In the genomic region with DNA sequence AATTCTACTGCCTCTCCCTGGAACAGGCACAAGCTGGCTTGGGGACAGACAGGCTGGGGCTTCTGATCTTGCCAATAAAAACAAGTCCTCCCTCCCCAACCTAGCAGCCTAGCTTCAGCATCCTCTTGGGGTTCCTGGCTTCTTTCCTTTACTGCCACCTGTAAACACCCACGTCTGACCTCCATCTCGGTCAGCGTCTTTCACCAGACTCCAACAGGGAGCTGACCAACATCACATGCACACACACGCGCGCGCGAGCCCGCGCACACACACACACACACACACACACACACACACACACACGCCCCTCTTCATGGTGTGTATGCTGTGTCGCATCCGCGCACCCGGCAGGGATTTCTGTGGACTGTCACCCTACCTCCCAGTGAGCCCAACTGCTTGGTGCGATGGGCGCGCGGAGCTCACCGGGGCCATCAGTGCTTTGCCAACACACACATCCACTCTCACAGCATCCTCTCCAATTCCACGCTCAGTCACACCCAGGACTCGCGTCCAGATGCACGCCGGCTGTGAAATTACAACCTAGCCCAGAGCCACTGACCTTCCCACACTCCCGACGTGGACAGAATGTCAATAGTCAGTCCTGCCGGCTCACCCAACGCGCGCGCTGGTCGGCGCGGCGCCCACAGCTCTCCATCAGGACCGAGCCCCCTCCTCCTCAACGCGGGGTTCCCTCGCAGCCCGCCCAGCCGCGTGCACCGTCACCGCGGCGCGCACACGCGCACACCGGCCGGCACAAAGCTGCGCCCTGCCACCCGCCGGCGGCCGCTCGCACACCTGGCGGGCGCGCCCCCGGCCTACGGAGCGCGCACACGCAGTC, we compare ENCODE assay signal across 7 mouse cellular contexts. TPM values are rescaled to one million over a fixed set of nuclear protein-coding genes. Genes with fewer than 3 reads are reported as not detected.
DNase-seq lines count a peak whose midpoint lies in the region; ATAC-seq and TF ChIP-seq lines count a peak whose summit lies in the region.

No protein-coding gene starts in this region.

- H3K9me3 ChIP-seq in limb, embryonic 11.5 days (ENCODE audit: control insufficient read depth, low read length) = no peaks in the 10 kb centered on the region

- H3K27me3 ChIP-seq in limb, embryonic 11.5 days (ENCODE audit: control insufficient read depth, insufficient read depth, low read length) = peaks cover 43% of the 10 kb centered on the region
- peaks cover 2% of the 10 kb centered on the region; the same call in 1 of the 2 replicates for H3K27me3 ChIP-seq in thymus, adult 2 months (ENCODE audit: control insufficient read depth, insufficient read depth, low read length)

- TF ChIP-seq CTCF in thymus, adult 2 months (IDR thresholded peaks at IDR 0.05; ENCODE audit: borderline replicate concordance, control insufficient read depth, extremely low read depth, insufficient read depth, low read length, poor library complexity) = no peak

- H3K27ac ChIP-seq in limb, embryonic 11.5 days (replicated peaks; ENCODE audit: low read depth, low read length) = no peak overlapping the region
- no peak overlapping the region for H3K27ac ChIP-seq in thymus, adult 2 months (ENCODE audit: control insufficient read depth, insufficient read depth, low read length)

- H3K4me1 ChIP-seq in limb, embryonic 11.5 days (ENCODE audit: control insufficient read depth, insufficient read depth, low read length) = 0 out of 2 replicates have a peak, but pooled peaks cover 8% of the 10 kb centered on the region
- no peaks in the 10 kb centered on the region for H3K4me1 ChIP-seq in thymus, adult 2 months (replicated peaks; ENCODE audit: control insufficient read depth, insufficient read depth, low read length)

- TF ChIP-seq POLR2A in thymus, adult 2 months (IDR thresholded peaks at IDR 0.05; ENCODE audit: control insufficient read depth, extremely low read depth, insufficient read depth, low read length, poor library complexity) = no peak

- no peaks in the 10 kb centered on the region for H3K36me3 ChIP-seq in limb, embryonic 11.5 days (ENCODE audit: control insufficient read depth, insufficient read depth, low read length)
- H3K36me3 ChIP-seq in thymus, adult 2 months (ENCODE audit: control insufficient read depth, insufficient read depth, low read length) = no peaks in the 10 kb centered on the region

- peak; percentile 26 for DNase-seq in R1 (ENCODE audit: low read depth, low spot score)
- peak; percentile 58 for DNase-seq in brain, embryonic 18.5 days (ENCODE audit: low read depth, low spot score)
- DNase-seq in limb, embryonic 11.5 days (ENCODE audit: low spot score) = peak; percentile 40
- peak; percentile 83 to 85 for DNase-seq in right cerebral cortex, postnatal 10 days (ENCODE audit: low spot score in 2 of 2)
- DNase-seq in thymus, adult 2 months = no peak

- peak overlapping the region; percentile 34 for H3K4me3 ChIP-seq in limb, embryonic 11.5 days (ENCODE audit: low read depth, low read length)
- H3K4me3 ChIP-seq in thymus, adult 2 months (ENCODE audit: control insufficient read depth, insufficient read depth, low read length) = no peak overlapping the region

- no peak overlapping the region for H3K9ac ChIP-seq in limb, embryonic 11.5 days (ENCODE audit: low read length)

- WGBS in limb, embryonic 11.5 days = 2% methylated on average over 66 of the region's 66 CpGs
- 9% methylated on average over 66 of the region's 66 CpGs for WGBS in thymus, adult 2 months

- peak overlapping the region; percentile 63 for H3K4me2 ChIP-seq in limb, embryonic 11.5 days (ENCODE audit: low read depth, severe bottlenecking)

- peak; percentile 64 for ATAC-seq in frontal cortex, adult (ENCODE audit: low TSS enrichment)
- no peak for ATAC-seq in limb, embryonic 11.5 days (ENCODE audit: insufficient number of reproducible peaks, low FRiP score, low TSS enrichment, low read depth)
- ATAC-seq in activated CD4-positive, CD25-positive, alpha-beta regulatory T cell, adult 4 months = no peak

RNA-seq across cellular contexts. Expression of gene Rap1gap2, which starts 21.1 kb away (rescaled TPM):
- 0.35 and 0.60 TPM in 2 replicates for polyA plus RNA-seq in limb, embryonic 11.5 days (2014; fragmentation: Nextera tagmentation; extraction: Ambion mirVana)
- polyA plus RNA-seq in activated CD4-positive, CD25-positive, alpha-beta regulatory T cell, adult 4 months (2017; shearing (Covaris generic)) = 1 to 10 TPM; 3.3 to 4.1 TPM
- polyA plus RNA-seq in thymus, adult 2 months (2012; rRNA removed) = 6.0 and 7.0 TPM in 2 replicates

RNA-seq across cellular contexts. Expression of gene Ccdc92b, which starts 29.8 kb away (rescaled TPM):
- polyA plus RNA-seq in limb, embryonic 11.5 days (2014; fragmentation: Nextera tagmentation; extraction: Ambion mirVana) = 0.67 and 0.85 TPM in 2 replicates
- not detected for polyA plus RNA-seq in activated CD4-positive, CD25-positive, alpha-beta regulatory T cell, adult 4 months (2017; shearing (Covaris generic))
- polyA plus RNA-seq in thymus, adult 2 months (2012; rRNA removed) = 0.19 and 0.22 TPM in 2 replicates

RNA-seq across cellular contexts. Expression of gene Cluh, which starts 59.7 kb away (rescaled TPM):
- polyA plus RNA-seq in limb, embryonic 11.5 days (2014; fragmentation: Nextera tagmentation; extraction: Ambion mirVana) = 14.0 and 16.0 TPM in 2 replicates
- polyA plus RNA-seq in activated CD4-positive, CD25-positive, alpha-beta regulatory T cell, adult 4 months (2017; shearing (Covaris generic)) = 1 to 10 TPM; 6.8 to 8.1 TPM
- polyA plus RNA-seq in thymus, adult 2 months (2012; rRNA removed) = 43.2 and 46.6 TPM in 2 replicates
